Mouse (Mus musculus) adrenal gland, postnatal 36 days (tissue): ENCODE data around the gene Stard8. TPM values are rescaled to one million over a fixed set of nuclear protein-coding genes. Genes with fewer than 3 reads are reported as not detected.
"Not testable (repeated sequence)": the region's sequence is repeated elsewhere in the genome, so short reads cannot be mapped to it uniquely, and the experiment has no call there.

Source experiments
- DNase-seq, 2 experiments: peaks; one replicate each; pipeline ENCODE4 v3.0.0; 2021; ENCODE audit warnings: mixed read lengths in 1 of 2
- long read RNA-seq, 2 experiments: library from polyadenylated mRNA; stranded (forward); transcript quantifications; one replicate each; pipeline ENCODE4 v2.0.0; 2021; ENCODE audit warnings: borderline sequencing depth in 2 of 2
- total RNA-seq, 2 experiments: library from RNA; stranded (reverse); gene quantifications; 2 replicates each; pipeline ENCODE4 v1.2.3; 2021

The Stard8 gene
- 10 to 100 TPM; 30.0 to 44.9 TPM for total RNA-seq
- long read RNA-seq, experiment 1, partial matches to known transcripts, result 3 of 4 reads
- long read RNA-seq, experiment 1, other reads (novel, unspliced or antisense), result 1 of 4 reads
- long read RNA-seq, experiment 2, full-length matches to known transcripts, result 2 of 10 reads
- long read RNA-seq, experiment 2, partial matches to known transcripts, result 3 of 10 reads
- long read RNA-seq, experiment 2, other reads (novel, unspliced or antisense), result 5 of 10 reads

DNA sequence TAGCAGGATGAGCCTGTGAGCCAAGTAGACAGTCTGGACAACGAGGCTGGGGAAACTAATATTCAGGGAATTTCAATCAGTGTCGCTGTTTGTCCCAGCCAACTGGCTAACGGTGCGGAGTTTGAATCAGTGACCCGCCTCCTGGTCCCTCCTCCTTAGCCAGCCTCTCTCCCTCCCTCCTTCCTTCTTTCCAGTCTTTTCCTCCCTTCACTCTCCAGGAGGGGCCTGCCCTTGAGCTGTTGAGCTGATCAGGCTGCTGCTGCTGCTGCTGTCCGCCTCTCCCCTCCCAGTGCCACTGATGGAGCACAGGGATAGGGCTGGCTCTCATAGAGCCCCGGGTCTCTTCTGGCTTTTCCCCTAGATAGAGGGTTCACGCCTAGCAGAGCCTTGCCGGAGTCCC is at the start of gene Stard8:
Gene Stard8, plus strand, starts transcription at position 203 of the 400 bp plus-strand sequence.
- peak; percentile 49 to 64 for DNase-seq

GRCm38 (mm10) chrX:98953941-98954340 is 49.1 kb upstream of the Stard8 start:
- DNase-seq, result peak; percentile 20 to 32

DNA sequence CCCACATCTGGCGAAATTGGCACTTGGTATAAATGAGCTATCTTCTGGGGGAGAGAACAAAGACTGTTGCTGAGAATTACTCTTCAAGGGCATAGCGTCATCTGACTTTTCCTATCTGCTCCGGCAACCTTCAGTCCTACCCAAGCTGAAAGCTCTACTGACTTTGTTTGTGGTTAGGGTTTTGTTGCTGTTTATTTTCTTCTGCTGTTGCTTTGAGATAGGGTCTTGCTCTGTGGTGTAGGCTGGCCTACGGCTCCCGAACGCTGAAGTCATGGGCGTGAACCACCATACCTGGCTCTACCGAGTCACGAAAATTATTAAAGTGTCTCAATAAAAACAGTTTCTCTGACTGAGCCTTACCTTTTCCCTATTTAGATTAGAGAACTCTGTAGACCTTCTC is 44.8 kb upstream of the Stard8 start:
- DNase-seq, result no peak

DNA sequence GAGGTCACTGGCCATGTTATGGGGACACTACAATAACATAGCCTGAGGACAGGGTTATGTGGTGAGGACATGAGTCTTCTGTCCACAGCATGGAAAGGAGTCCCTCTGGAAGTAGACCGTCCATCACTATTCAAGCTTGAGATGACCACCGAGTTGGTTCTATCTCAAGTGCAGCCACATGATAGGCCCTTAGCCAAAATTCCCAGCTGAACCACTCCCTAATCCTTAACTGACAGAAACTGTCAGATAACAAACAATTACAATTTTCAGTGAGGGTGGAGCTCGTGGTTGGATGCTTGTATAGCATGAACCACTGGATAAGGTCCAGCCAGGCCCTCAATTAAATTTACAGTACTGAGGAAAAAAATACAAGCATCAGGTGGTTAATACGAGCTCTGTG is 44.0 kb upstream of the Stard8 start:
- DNase-seq, result no peak

DNA sequence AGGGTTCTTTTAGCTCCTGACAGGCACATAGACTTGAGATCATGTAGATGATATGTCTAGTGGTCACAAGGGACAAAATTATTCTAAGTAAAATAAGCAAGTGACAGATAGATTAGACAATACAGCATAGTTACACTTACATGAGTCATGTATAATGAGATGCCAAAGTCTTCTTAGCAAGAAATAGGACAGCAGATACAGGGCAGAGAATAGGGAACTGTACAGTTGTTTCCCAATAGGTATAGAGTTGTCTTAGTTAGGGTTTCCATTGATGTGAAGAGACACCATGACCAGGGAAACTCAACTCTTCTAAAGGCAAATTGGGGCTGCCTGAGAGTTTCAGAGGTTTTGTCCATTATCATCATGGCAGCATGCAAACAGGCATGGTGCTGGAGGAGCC is 39.3 kb upstream of the Stard8 start:
- DNase-seq, result no peak

DNA sequence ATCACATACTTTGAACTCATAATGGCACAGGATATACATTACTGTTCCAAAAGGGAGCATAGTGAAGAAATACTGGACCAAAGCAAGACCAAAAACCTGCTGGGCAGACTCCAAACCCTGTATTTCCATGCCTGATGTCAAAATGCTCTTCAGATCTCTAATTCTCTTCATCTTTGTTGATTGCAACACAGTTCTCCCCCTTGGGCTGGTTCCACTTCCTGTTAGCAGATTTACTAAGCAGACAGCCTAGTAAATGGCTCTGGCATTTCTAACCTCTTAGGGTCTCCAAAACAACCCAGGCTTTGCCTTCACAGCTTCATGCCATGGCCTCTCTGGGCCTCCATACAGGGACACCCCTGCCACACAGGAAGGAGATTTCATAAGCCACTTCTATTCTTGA is 38.5 kb upstream of the Stard8 start:
- no peak for DNase-seq

GRCm38 (mm10) chrX:98986611-98987010 is 16.4 kb upstream of the Stard8 start:
- DNase-seq, result not testable (repeated sequence)

DNA sequence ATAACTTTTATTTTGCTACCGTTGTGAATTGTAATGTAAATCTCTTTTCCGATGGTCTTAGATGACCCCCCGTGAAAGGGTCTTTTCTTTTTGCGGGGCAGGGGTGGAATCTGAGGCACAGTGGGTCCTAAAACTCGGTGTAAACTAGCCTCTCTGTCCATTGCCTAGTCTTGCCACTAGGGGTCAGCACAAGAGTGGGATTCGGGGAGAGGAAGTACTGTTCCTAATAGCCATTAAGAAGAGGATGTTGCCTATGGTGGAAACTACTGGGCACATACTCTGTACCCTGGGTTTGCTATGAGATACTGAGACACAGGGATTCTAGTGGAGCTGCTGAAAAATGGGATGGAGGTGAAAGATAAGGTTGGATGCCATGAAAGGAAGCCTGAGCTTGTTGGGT is 13.5 kb upstream of the Stard8 start:
- peak; percentile 57 to 68 for DNase-seq

GRCm38 (mm10) chrX:99002065-99002464 is 983 bp upstream of the Stard8 start:
- peak in 1 of 2 experiments; percentile 49 for DNase-seq

GRCm38 (mm10) chrX:99010581-99010980 is 7.5 kb downstream of the Stard8 start:
- no peak for DNase-seq

DNA sequence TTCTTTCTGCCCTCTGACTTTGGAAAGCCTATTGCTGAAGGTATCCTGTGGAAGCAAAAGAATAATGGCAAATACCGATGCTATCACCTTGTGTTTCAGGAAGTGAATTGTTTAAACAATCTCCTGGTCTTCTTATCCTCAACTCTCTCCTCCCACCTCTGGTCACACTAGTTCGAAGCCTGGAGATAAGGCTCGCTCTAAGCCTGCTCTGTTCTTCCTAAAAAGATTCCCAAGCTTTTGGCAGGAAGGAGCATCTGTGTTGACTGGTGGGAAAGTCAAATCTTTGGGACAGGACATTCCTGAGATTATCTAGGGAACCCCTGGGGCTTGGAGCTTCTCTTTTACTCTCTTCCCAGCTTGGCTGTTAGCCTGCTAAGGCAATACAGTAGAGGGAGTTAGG is 8.2 kb downstream of the Stard8 start:
- no peak for DNase-seq

GRCm38 (mm10) chrX:99012486-99012885 is 9.4 kb downstream of the Stard8 start:
- DNase-seq, result no peak

- DNase-seq, result no peak
Observed at GRCm38 (mm10) chrX:99015705-99016104, 12.7 kb downstream of the Stard8 start.

DNA sequence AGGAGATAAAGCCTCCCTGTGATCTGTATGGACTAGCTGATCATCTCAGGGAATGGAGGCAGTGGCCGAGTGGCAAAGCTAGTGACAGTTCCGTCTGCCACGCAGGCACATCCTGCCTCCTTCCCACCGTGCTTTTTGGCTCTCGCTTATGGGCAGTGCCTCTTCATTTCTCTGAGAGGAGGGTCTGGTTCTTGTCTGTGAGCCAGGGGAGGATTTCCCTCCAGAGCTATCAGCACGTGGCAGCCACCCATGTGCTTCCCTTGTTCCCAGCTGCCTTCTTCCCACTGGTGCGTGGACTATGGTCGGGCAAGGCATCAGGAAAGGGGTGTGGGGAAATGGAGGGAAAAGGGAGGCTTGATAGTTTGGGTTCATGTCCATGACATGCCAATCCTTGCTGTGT is 13.9 kb downstream of the Stard8 start:
- DNase-seq, result no peak

GRCm38 (mm10) chrX:99017874-99018273 is 14.8 kb downstream of the Stard8 start:
- DNase-seq, result no peak

GRCm38 (mm10) chrX:99019303-99019702 is 16.3 kb downstream of the Stard8 start:
- DNase-seq, result no peak

DNA sequence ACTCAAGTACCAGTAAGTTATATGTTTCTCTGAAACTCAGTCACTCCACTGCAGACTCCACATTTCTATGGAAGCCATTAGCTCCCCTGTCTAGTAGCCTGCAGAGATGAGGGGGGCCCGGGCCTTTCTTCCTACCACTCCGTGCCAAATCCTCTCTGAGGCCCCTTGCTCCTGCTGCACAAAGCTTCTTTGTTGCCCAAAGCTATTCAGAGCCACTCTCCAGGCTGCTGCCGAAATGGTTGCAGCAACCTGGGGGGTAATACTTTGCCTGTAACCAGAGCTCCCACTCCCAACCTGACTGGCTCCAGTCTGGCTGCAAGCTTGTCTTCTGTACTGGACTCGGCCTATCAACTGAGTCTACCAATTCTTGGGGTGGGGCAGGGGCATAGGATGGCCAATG is 17.2 kb downstream of the Stard8 start:
- DNase-seq, result no peak

DNA sequence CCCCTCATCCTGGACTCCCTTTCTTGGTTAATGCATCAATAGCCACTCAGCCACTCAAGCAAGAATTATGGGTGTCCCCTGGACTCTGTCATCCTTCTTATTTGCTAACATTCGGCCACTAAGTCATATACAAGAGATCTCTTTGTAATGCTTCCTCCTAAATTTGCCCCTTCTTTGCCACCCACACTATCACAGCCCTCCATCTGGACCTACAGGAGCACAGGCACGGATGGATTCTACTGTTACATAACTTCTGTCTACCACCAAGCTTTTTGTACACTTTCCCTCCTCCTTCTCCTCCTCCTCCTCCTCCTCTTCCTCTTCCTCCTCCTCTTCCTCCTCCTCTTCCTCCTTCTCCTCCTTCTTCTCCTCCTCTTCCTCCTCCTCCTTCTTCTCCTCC is 18.5 kb downstream of the Stard8 start:
- DNase-seq, result no peak

DNA sequence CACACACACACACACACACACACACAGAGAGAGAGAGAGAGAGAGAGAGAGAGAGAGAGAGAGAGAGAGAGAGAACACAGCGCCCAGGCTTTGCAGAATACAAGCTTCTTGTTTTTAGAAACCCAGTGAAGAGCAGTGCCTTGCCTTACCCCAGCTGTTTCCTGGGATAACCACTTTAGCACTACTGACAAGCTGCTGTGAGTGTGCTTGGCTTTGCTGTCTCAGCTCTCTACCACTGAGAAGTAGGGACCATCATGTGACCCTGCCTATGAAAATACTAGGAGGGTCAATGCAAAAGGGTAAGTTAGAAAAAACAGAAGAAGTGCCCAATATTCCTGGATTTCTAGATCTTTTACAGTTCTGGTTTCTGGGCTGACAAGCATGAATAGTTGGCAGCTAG is 20.9 kb downstream of the Stard8 start:
- DNase-seq, result no peak

GRCm38 (mm10) chrX:99035407-99035806 is 32.4 kb downstream of the Stard8 start:
- DNase-seq, result no peak

GRCm38 (mm10) chrX:99042451-99042951 is 39.5 kb downstream of the Stard8 start:
- DNase-seq, result peak; percentile 91 to 92

- DNase-seq, result no peak
Observed at GRCm38 (mm10) chrX:99043275-99043674, 40.2 kb downstream of the Stard8 start.

- peak; percentile 42 to 48 for DNase-seq
Observed at GRCm38 (mm10) chrX:99043739-99044138, 40.7 kb downstream of the Stard8 start.

DNA sequence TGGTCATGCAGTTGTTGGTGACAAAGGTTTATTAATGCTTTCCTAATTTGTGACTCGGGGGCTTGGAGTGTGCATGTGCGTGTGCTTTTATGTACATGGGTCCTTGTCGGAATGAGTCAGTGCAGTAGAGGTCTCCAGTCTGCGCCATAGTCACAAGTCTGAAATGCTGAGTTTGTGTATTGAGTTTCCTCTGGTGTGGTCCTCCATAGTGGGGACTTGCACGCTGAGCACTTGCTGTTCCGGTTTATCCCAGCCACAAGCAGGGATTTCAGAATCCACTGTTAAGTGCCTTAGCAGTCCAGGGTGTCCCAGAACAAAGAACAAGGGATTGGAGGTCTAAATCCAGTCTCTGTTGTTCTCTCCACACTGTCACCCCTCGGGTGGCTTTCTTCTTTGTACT is 42.3 kb downstream of the Stard8 start:
- DNase-seq, result no peak
